Mouse (Mus musculus): Measurements from ENCODE around the gene Gucy2c. TPM values are rescaled to one million over a fixed set of nuclear protein-coding genes. Genes with fewer than 3 reads are reported as not detected.
A peak's percentile ranks its signal among the peaks of the same experiment; 100 is the strongest.

Gucy2c gene
- polyA plus RNA-seq, 1 experiment from 2014 or later = 1.1 TPM

DNA sequence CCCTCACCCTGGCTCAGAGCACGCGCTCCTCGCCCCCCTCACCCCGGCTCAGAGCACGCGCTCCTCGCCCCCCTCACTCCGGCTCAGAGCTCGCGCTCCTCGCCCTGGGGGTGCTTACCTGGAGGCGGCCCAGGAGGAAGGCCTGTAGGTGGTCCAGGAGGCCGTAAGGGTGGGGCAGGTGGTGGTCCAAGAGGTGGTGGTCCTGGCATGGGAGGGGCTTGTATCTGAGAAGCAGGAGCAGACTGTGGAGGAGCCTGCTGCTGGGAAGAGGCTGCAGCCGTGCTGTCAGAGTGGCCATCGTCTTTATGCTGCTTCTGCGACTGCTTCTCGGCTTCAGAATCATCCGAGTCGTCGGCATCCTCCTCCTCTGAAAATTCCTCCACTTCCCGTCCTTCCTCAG lies 35.3 kb upstream of the Gucy2c start:
- Histone ChIP-seq H3K4me2 (ENCODE audit: low read length) (no peak overlapping the region), H3K9me3 (ENCODE audit: control insufficient read depth, low read length) (no peaks in the 10 kb centered on the region), H3K4me3 (replicated peaks; ENCODE audit: low read depth, low read length) (no peak overlapping the region), H3K36me3 (ENCODE audit: control insufficient read depth, insufficient read depth, low read length) (peaks cover 94% of the 10 kb centered on the region), H3K27me3 (ENCODE audit: control insufficient read depth, insufficient read depth, low read length) (no peaks in the 10 kb centered on the region), H3K9ac (replicated peaks; ENCODE audit: low read length) (no peak overlapping the region), H3K4me1 (ENCODE audit: control insufficient read depth, insufficient read depth, low read length) (no peaks in the 10 kb centered on the region), H3K27ac (replicated peaks; ENCODE audit: low read depth, low read length) (no peak overlapping the region)
- WGBS = 95% methylated on average over 21 of the region's 21 CpGs
- DNase-seq = no peak
- ATAC-seq (ENCODE audit: low FRiP score, low TSS enrichment) = no peak

DNA sequence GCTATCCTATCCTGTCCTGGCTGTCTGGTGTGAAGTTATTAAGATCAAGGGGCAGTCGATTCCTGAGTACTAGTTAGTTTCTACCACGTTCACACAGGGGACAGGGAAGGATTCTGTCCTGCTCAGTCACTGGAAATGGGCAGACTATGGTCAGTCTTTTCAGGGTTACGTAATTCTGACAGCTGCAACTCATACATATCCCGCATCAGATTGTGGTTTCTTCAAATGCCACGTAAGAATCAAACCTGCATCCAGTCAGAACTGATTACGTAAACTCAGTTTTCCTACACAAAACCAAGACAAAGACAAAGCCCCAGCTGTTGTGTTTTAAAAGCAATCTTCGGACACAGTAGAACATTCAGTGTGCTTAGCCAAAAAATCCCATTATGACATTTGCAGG lies 33.8 kb upstream of the Gucy2c start:
- Histone ChIP-seq H3K4me2 (ENCODE audit: low read length) (no peak overlapping the region), H3K27ac (replicated peaks; ENCODE audit: low read depth, low read length) (no peak overlapping the region), H3K4me1 (ENCODE audit: control insufficient read depth, insufficient read depth, low read length) (0 out of 2 replicates have a peak, but pooled peaks cover under 1% of the 10 kb centered on the region), H3K9me3 (ENCODE audit: control insufficient read depth, low read length) (no peaks in the 10 kb centered on the region), H3K36me3 (ENCODE audit: control insufficient read depth, insufficient read depth, low read length) (peaks cover 79% of the 10 kb centered on the region), H3K4me3 (replicated peaks; ENCODE audit: low read depth, low read length) (no peak overlapping the region), H3K27me3 (ENCODE audit: control insufficient read depth, insufficient read depth, low read length) (no peaks in the 10 kb centered on the region), H3K9ac (replicated peaks; ENCODE audit: low read length) (no peak overlapping the region)
- DNase-seq (no peak), ATAC-seq (ENCODE audit: low FRiP score, low TSS enrichment) (no peak)
- 96% methylated on average over 7 of the region's 7 CpGs for WGBS

DNA sequence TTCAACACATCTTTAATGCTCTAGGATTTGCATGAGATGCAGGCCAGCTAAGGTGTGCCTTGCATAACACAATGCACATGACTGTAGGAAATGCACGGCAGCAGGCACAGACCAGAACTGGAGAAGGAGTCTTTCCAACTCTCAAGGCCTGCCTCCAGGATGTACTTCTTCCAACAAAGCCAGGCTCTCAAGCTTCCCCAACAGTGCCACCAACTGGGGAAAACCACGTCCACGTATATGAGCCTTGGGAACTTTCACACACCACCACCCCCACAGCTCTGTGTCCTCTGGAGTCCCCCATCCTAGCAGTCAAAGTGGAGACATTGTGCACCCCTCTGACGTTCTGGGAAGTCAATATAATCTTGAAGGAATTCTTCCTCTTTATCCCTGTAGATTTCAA lies 31.6 kb upstream of the Gucy2c start:
- DNase-seq = no peak
- 54% methylated on average over 4 of the region's 4 CpGs for WGBS
- Histone ChIP-seq H3K27ac (replicated peaks; ENCODE audit: low read depth, low read length) (no peak overlapping the region), H3K4me2 (ENCODE audit: low read length) (no peak overlapping the region), H3K9ac (replicated peaks; ENCODE audit: low read length) (no peak overlapping the region), H3K4me3 (replicated peaks; ENCODE audit: low read depth, low read length) (no peak overlapping the region), H3K9me3 (ENCODE audit: control insufficient read depth, low read length) (no peaks in the 10 kb centered on the region), H3K27me3 (ENCODE audit: control insufficient read depth, insufficient read depth, low read length) (no peaks in the 10 kb centered on the region), H3K4me1 (ENCODE audit: control insufficient read depth, insufficient read depth, low read length) (peaks cover 11% of the 10 kb centered on the region), H3K36me3 (ENCODE audit: control insufficient read depth, insufficient read depth, low read length) (peaks cover 57% of the 10 kb centered on the region)
- ATAC-seq (ENCODE audit: low FRiP score, low TSS enrichment) = no peak

DNA sequence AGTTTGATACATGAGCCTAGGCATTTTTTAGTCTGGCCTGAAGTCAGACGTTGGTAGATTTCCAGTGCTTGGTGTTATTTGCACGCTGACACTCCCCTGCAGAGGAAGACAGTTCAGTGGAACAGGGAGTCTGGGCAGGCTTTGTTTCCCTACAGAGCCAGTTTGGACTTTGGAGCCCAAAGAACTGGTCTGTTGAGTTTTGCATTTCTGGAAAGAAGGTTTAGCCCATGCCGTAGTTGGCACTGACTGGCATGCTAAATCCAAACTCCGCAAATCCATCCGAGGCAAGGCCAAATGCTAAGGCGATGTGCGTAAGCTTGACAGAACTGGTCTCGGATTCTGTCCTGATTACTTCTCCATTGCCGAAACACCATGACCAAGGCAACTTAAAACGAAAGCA lies 29.6 kb upstream of the Gucy2c start:
- no peak overlapping the region for H3K4me2 ChIP-seq (ENCODE audit: low read length)
- WGBS = 89% methylated on average over 10 of the region's 10 CpGs

DNA sequence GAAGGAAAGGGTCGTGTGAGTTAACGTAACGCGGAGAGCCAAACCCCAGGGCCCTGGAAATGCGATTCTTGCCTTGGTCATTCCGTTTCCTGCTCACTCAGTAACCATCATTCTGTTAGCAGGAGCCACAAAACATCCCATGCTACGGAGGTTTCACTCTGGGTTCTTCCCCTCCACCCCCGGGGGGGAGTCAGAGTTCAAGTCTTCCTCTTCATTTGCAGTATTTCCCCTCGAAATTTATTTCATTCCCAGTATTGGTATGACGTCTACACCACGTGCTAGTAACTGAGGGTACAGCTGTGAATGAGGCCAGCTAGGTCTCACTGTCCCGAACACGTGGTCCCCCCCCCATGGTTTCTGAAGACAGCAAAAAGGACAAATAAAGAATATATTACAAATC lies 28.1 kb upstream of the Gucy2c start:
- Histone ChIP-seq H3K4me2 (ENCODE audit: low read length) (peak overlapping the region; percentile 96), H3K4me3 (replicated peaks; ENCODE audit: low read depth, low read length) (no peak overlapping the region), H3K4me1 (ENCODE audit: control insufficient read depth, insufficient read depth, low read length) (peaks cover 21% of the 10 kb centered on the region), H3K36me3 (ENCODE audit: control insufficient read depth, insufficient read depth, low read length) (peaks cover 26% of the 10 kb centered on the region), H3K9me3 (ENCODE audit: control insufficient read depth, low read length) (no peaks in the 10 kb centered on the region), H3K9ac (replicated peaks; ENCODE audit: low read length) (no peak overlapping the region), H3K27me3 (ENCODE audit: control insufficient read depth, insufficient read depth, low read length) (no peaks in the 10 kb centered on the region), H3K27ac (replicated peaks; ENCODE audit: low read depth, low read length) (no peak overlapping the region)
- no peak for ATAC-seq (ENCODE audit: low FRiP score, low TSS enrichment)
- WGBS = 86% methylated on average over 13 of the region's 13 CpGs
- DNase-seq = no peak

More for the DNA sequence above, 29.6 kb upstream of the Gucy2c start:
- H3K27ac ChIP-seq (replicated peaks; ENCODE audit: low read depth, low read length) = no peak overlapping the region
- no peaks in the 10 kb centered on the region for H3K9me3 ChIP-seq (ENCODE audit: control insufficient read depth, low read length)
- ATAC-seq (ENCODE audit: low FRiP score, low TSS enrichment) = no peak
- H3K9ac ChIP-seq (replicated peaks; ENCODE audit: low read length) = no peak overlapping the region
- no peak overlapping the region for H3K4me3 ChIP-seq (replicated peaks; ENCODE audit: low read depth, low read length)
- peaks cover 18% of the 10 kb centered on the region for H3K4me1 ChIP-seq (ENCODE audit: control insufficient read depth, insufficient read depth, low read length)
- DNase-seq = no peak
- peaks cover 39% of the 10 kb centered on the region for H3K36me3 ChIP-seq (ENCODE audit: control insufficient read depth, insufficient read depth, low read length)
- H3K27me3 ChIP-seq (ENCODE audit: control insufficient read depth, insufficient read depth, low read length) = no peaks in the 10 kb centered on the region

DNA sequence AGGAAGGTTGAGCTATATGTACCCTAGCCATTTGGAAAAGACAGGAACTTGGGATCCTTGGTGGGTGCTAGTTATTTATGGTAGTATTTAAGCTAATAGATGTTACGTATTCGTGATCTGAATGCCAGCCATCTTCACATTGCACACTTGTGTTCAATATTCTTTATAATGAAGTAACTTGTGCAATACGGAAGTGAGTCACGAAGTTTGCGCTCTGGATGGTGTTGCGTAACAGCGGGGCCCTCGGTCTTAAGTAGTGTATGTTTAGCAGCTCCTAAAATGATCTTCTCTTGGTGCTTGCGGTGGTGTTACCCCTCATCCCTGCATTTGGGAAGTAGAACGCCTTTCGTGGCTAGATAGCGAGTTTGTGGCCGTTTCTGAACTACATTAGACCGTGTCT lies 27.5 kb upstream of the Gucy2c start:
- H3K4me3 ChIP-seq (replicated peaks; ENCODE audit: low read depth, low read length) = peak overlapping the region; percentile 71
- peaks cover 21% of the 10 kb centered on the region for H3K4me1 ChIP-seq (ENCODE audit: control insufficient read depth, insufficient read depth, low read length)
- no peak overlapping the region for H3K27ac ChIP-seq (replicated peaks; ENCODE audit: low read depth, low read length)
- peak overlapping the region; percentile 60 for H3K9ac ChIP-seq (replicated peaks; ENCODE audit: low read length)
- no peaks in the 10 kb centered on the region for H3K9me3 ChIP-seq (ENCODE audit: control insufficient read depth, low read length)
- ATAC-seq (ENCODE audit: low FRiP score, low TSS enrichment) (no peak), DNase-seq (no peak)
- H3K27me3 ChIP-seq (ENCODE audit: control insufficient read depth, insufficient read depth, low read length) = no peaks in the 10 kb centered on the region
- peak overlapping the region; percentile 96 for H3K4me2 ChIP-seq (ENCODE audit: low read length)
- H3K36me3 ChIP-seq (ENCODE audit: control insufficient read depth, insufficient read depth, low read length) = peaks cover 20% of the 10 kb centered on the region
- 42% methylated on average over 14 of the region's 14 CpGs for WGBS

DNA sequence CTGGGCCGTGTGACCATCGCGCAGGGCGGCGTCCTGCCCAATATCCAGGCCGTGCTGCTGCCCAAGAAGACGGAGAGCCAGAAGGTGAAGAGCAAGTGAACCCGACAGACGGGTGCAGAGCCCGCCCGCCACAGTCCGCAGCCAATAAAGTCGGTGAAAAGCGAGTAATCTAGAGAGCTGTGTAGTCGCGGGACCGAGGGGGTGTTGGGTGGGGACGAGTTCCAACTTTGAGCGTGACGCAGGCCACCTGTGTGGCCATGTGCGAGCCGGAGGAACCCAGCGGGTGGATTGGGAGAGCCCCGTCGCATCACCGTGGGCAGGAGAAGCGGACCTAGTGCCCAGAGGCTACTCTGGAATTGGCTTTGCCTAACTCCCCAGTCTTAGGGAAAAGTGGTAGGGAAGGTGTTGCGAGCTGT lies 27.1 kb upstream of the Gucy2c start:
- Histone ChIP-seq H3K27me3 (ENCODE audit: control insufficient read depth, insufficient read depth, low read length) (no peaks in the 10 kb centered on the region), H3K4me3 (replicated peaks; ENCODE audit: low read depth, low read length) (peak overlapping the region; percentile 71), H3K36me3 (ENCODE audit: control insufficient read depth, insufficient read depth, low read length) (peaks cover 15% of the 10 kb centered on the region), H3K27ac (replicated peaks; ENCODE audit: low read depth, low read length) (no peak overlapping the region), H3K9me3 (ENCODE audit: control insufficient read depth, low read length) (no peaks in the 10 kb centered on the region), H3K9ac (replicated peaks; ENCODE audit: low read length) (peak overlapping the region; percentile 60), H3K4me1 (ENCODE audit: control insufficient read depth, insufficient read depth, low read length) (peaks cover 21% of the 10 kb centered on the region), H3K4me2 (ENCODE audit: low read length) (peak overlapping the region; percentile 96)
- no peak for DNase-seq
- under 1% methylated on average over 28 of the region's 28 CpGs for WGBS
- peak; percentile 15 for ATAC-seq (ENCODE audit: low FRiP score, low TSS enrichment)

DNA sequence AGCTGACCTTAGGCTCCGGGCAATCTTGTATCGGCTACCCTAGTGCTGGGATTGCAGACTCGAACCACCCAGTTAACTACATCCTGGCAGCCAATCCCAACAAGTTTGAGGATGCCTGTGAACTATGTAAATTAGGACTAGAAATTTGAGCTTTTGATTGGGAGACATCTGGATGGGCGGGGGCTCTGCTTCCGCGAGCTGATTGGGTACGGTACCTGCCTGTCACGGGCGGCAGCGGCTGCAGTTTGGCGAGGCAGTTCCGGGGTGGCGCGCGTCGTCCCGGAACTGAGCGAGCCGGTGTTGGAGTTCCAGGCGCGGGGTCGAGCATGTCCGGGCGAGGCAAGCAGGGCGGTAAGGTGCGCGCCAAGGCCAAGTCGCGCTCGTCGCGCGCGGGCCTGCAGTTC lies 26.5 kb upstream of the Gucy2c start, which contains the start of gene H2afj:
Gene H2afj (plus strand): TSS at position 231 of the 404 bp plus-strand sequence.
- peak within 1 kb of the TSS; percentile 96 for H3K4me2 ChIP-seq (ENCODE audit: low read length)
- under 1% methylated on average over 34 of the region's 34 CpGs for WGBS
- H3K4me3 ChIP-seq (replicated peaks; ENCODE audit: low read depth, low read length) = peak within 1 kb of the TSS; percentile 71
- peaks cover 10% of the 10 kb centered on the region for H3K36me3 ChIP-seq (ENCODE audit: control insufficient read depth, insufficient read depth, low read length)
- peaks cover 26% of the 10 kb centered on the region for H3K4me1 ChIP-seq (ENCODE audit: control insufficient read depth, insufficient read depth, low read length)
- peak; percentile 97 for DNase-seq
- peak within 1 kb of the TSS; percentile 60 for H3K9ac ChIP-seq (replicated peaks; ENCODE audit: low read length)
- peak within 1 kb of the TSS; percentile 56; the same call in 1 of the 2 replicates for H3K27ac ChIP-seq (replicated peaks; ENCODE audit: low read depth, low read length)
- peak; percentile 90 for ATAC-seq (ENCODE audit: low FRiP score, low TSS enrichment)
- no peaks in the 10 kb centered on the region for H3K27me3 ChIP-seq (ENCODE audit: control insufficient read depth, insufficient read depth, low read length)
- no peaks in the 10 kb centered on the region for H3K9me3 ChIP-seq (ENCODE audit: control insufficient read depth, low read length)

DNA sequence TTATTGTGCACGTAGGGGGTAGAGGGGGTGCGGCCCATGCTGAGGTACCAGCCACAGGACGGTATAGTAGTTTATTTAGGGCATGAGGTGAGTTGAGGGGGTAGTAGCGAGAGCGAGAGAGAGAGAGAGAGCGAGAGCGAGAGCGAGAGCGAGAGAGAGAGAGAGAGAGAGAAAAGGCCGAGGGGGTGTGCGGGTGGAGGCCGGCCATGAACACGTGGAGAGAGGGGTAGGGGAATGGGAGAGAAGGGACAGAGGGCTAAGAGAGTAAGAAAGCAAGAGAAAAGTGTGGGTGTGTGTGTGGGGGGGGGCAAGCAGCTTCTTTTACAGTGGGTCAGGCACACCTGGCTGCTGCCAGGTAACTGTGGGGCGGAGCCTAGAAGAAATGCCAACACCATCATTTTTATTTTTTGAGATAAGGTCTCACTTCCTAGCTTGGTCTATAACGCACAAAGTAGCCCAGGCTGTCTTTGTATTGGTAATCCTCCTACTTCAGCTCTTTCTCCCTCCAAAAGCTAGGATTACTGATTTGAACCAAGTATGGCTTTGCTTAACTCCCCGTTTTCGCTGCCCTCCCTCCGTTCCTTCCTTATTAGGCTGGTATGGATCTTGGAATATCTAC lies 25.9 kb upstream of the Gucy2c start:
- Histone ChIP-seq H3K27ac (replicated peaks; ENCODE audit: low read depth, low read length) (peak overlapping the region; percentile 56; the same call in 1 of the 2 replicates), H3K4me1 (ENCODE audit: control insufficient read depth, insufficient read depth, low read length) (peaks cover 29% of the 10 kb centered on the region), H3K4me3 (replicated peaks; ENCODE audit: low read depth, low read length) (peak overlapping the region; percentile 71), H3K9me3 (ENCODE audit: control insufficient read depth, low read length) (no peaks in the 10 kb centered on the region), H3K4me2 (ENCODE audit: low read length) (peak overlapping the region; percentile 96), H3K36me3 (ENCODE audit: control insufficient read depth, insufficient read depth, low read length) (peaks cover 5% of the 10 kb centered on the region), H3K27me3 (ENCODE audit: control insufficient read depth, insufficient read depth, low read length) (no peaks in the 10 kb centered on the region), H3K9ac (replicated peaks; ENCODE audit: low read length) (no peak overlapping the region)
- DNase-seq (no peak), ATAC-seq (ENCODE audit: low FRiP score, low TSS enrichment) (peak; percentile 3; the same call in 1 of the 2 replicates)
- WGBS = 26% methylated on average over 18 of the region's 18 CpGs

All from midbrain, embryonic 14.5 days (tissue).